Mouse (Mus musculus): ENCODE measurements around the gene Sema4c.

DNA sequence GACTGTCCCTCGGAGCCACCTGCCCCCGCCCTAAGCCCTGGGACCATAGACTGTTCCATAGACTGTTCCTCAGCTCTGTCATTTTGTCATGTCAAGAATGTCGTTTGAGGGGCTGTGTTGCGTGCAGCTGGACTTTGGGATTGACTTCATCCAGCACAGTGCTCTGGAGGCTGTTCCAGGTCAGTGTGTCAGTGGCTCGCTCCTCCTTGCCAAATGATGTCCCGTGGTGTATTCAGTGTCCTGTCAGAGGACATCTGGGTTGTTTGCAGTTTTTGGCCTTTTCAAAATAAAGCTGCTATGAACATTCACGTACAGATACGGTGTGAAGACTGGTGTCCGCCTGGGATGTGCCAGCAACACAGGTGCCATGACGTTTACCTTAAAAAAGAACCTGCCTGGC lies 31.2 kb downstream of the Sema4c start:
- TF ChIP-seq CTCF (IDR thresholded peaks at IDR 0.05; ENCODE audit: control insufficient read depth, insufficient read depth, insufficient read length) (no peak), MAX (IDR thresholded peaks at IDR 0.05) (no peak), USF1 (IDR thresholded peaks at IDR 0.05; ENCODE audit: low read depth) (no peak)
